Comparison of ENCODE assay signal across 25 mouse cellular contexts in genomic region chr4:123601036-123601435, GRCm38 (mm10).
DNase-seq lines count a peak whose midpoint lies in the region; ATAC-seq and TF ChIP-seq lines count a peak whose summit lies in the region.
"Had no signal": no experiment of that assay in that cellular context is flagged by ENCODE, and none has a peak within 500 bp of the region (broad histone marks: within the 10 kb centered on the region; RNA-seq: fewer than 3 reads in every experiment).

No protein-coding gene starts in this region.

- 46% methylated on average over 1 of the region's 1 CpGs for WGBS in liver, adult 2 months
- WGBS in midbrain, embryonic 15.5 days, result 53% methylated on average over 1 of the region's 1 CpGs
- WGBS in midbrain, embryonic 13.5 days, result 56% methylated on average over 1 of the region's 1 CpGs

- H3K4me3 ChIP-seq in liver, adult 2 months (ENCODE audit: insufficient read depth, low read depth, low read length), result no peak overlapping the region
- no peak overlapping the region for H3K4me3 ChIP-seq in midbrain, embryonic 15.5 days
- no peak overlapping the region for H3K4me3 ChIP-seq in midbrain, embryonic 13.5 days (replicated peaks)
- H3K4me3 ChIP-seq: forebrain, embryonic 10.5 days; forebrain, embryonic 13.5 days; heart, embryonic 12.5 days; heart, embryonic 15.5 days; intestine, embryonic 15.5 days had no signal

- no peak overlapping the region for H3K9ac ChIP-seq in liver, adult 2 months (ENCODE audit: low read depth, low read length)
- H3K9ac ChIP-seq in midbrain, embryonic 15.5 days, result no peak overlapping the region
- no peak overlapping the region for H3K9ac ChIP-seq in midbrain, embryonic 13.5 days (replicated peaks)
- H3K9ac ChIP-seq: forebrain, embryonic 13.5 days; heart, embryonic 12.5 days; heart, embryonic 15.5 days; intestine, embryonic 15.5 days had no signal

- TF ChIP-seq POLR2A in liver, adult 2 months (IDR thresholded peaks at IDR 0.05; ENCODE audit: extremely low read depth, insufficient read depth, low read length), result no peak

- no peak overlapping the region for H3K4me2 ChIP-seq in midbrain, embryonic 15.5 days
- H3K4me2 ChIP-seq in midbrain, embryonic 13.5 days (replicated peaks), result no peak overlapping the region
- H3K4me2 ChIP-seq: forebrain, embryonic 13.5 days; heart, embryonic 12.5 days; heart, embryonic 15.5 days; intestine, embryonic 15.5 days had no signal

- ATAC-seq in midbrain, embryonic 15.5 days (replicated peaks), result no peak
- no peak for ATAC-seq in midbrain, embryonic 13.5 days
- ATAC-seq: forebrain, embryonic 13.5 days; forebrain, embryonic 16.5 days; hindbrain, embryonic 16.5 days; intestine, embryonic 15.5 days; Patski had no signal

- H3K79me2 ChIP-seq in liver, adult 2 months (ENCODE audit: control insufficient read depth, insufficient read depth, low read length), result peaks cover 41% of the 10 kb centered on the region; the same call in 1 of the 2 replicates

- TF ChIP-seq CTCF in liver, adult 2 months (IDR thresholded peaks at IDR 0.05; ENCODE audit: low read depth, low read length), result no peak

- H3K27ac ChIP-seq in liver, adult 2 months (replicated peaks; ENCODE audit: insufficient read depth, low read depth, low read length), result no peak overlapping the region
- 0 out of 2 replicates have a peak overlapping the region, but pooled peaks have one; percentile 25 for H3K27ac ChIP-seq in midbrain, embryonic 15.5 days
- H3K27ac ChIP-seq in midbrain, embryonic 13.5 days, result no peak overlapping the region
- H3K27ac ChIP-seq: forebrain, embryonic 10.5 days; forebrain, embryonic 13.5 days; heart, embryonic 15.5 days; intestine, embryonic 15.5 days had no signal

- H3K9me3 ChIP-seq in midbrain, embryonic 15.5 days, result no peaks in the 10 kb centered on the region
- no peaks in the 10 kb centered on the region for H3K9me3 ChIP-seq in midbrain, embryonic 13.5 days
- H3K9me3 ChIP-seq: forebrain, embryonic 10.5 days; forebrain, embryonic 13.5 days; G1E; heart, embryonic 12.5 days; heart, embryonic 15.5 days; intestine, embryonic 15.5 days had no signal

- H3K4me1 ChIP-seq in liver, adult 2 months (ENCODE audit: control insufficient read depth, insufficient read depth, low read length), result peaks cover 15% of the 10 kb centered on the region
- H3K4me1 ChIP-seq in midbrain, embryonic 15.5 days, result peaks cover 14% of the 10 kb centered on the region; the same call in 1 of the 2 replicates
- H3K4me1 ChIP-seq in midbrain, embryonic 13.5 days (replicated peaks), result peaks cover 33% of the 10 kb centered on the region
- H3K4me1 ChIP-seq: intestine, embryonic 15.5 days had no signal

- H3K36me3 ChIP-seq in liver, adult 2 months (ENCODE audit: control insufficient read depth, insufficient read depth, low read length), result no peaks in the 10 kb centered on the region; the same call in 1 of the 2 replicates
- no peaks in the 10 kb centered on the region for H3K36me3 ChIP-seq in midbrain, embryonic 15.5 days (replicated peaks)
- H3K36me3 ChIP-seq in midbrain, embryonic 13.5 days, result no peaks in the 10 kb centered on the region
- H3K36me3 ChIP-seq: G1E; heart, embryonic 12.5 days; heart, embryonic 15.5 days; intestine, embryonic 15.5 days had no signal

- no peaks in the 10 kb centered on the region for H3K27me3 ChIP-seq in liver, adult 2 months (ENCODE audit: control insufficient read depth, insufficient read depth, low read length)
- H3K27me3 ChIP-seq in midbrain, embryonic 15.5 days (replicated peaks), result no peaks in the 10 kb centered on the region
- H3K27me3 ChIP-seq in midbrain, embryonic 13.5 days, result no peaks in the 10 kb centered on the region
- H3K27me3 ChIP-seq: CH12.LX; forebrain, embryonic 13.5 days; heart, embryonic 12.5 days; heart, embryonic 15.5 days; intestine, embryonic 15.5 days; Patski had no signal

- DNase-seq in heart, adult 11 months, result peak; percentile 84
- DNase-seq in heart, adult 18-20 months, result no peak
- DNase-seq in liver, adult 2 months (ENCODE audit: extremely low read depth, low read depth, low spot score), result peak; percentile 51
- DNase-seq in liver, result no peak
- DNase-seq: adrenal gland, postnatal 10 days; adrenal gland, postnatal 36 days; B cell, adult 2 months; cerebellum, adult 18-20 months; cerebellum, adult 9-10 months; cerebellum, postnatal 14 days; gastrocnemius, postnatal 25 days; heart, postnatal 14 days; heart, postnatal 4 days had no signal

Comparison
In these comparisons a context has a peak if more than half of its experiments do, and no peak if none do; other contexts are left out.
1. DNase-seq: peak in heart, adult 11 months (single experiment) and liver, adult 2 months (single experiment); none in heart, adult 18-20 months (0 of 2) and liver (single experiment).